Mouse (Mus musculus) embryo, embryonic 9.5 days (tissue): Measurements from ENCODE around the gene Cd86.

Experiments
- DNase-seq: peaks from one replicate; pipeline ENCODE4 v3.0.0-alpha.2; 2017; ENCODE audit errors: extremely low spot score

Cd86 gene

DNA sequence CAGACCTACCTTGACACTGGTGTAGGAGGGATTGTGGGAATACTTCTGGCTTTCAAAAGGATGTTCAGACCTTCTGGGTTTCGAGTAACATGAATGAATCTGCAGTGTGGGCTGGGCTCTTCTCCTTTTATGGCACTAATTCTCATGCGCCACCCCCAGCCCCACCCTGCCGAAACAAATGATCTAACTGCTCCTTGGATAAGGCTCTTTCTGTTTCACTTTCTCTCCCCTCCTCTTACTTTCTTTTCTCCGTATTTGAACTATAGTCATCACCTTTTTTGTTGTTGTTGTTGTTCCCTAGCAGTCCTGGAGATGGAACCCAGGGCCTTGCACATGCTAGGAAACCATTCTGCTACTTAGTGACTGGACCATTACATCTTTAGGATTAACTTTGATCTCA, 67.6 kb downstream of the Cd86 start:
- no peak for DNase-seq

DNA sequence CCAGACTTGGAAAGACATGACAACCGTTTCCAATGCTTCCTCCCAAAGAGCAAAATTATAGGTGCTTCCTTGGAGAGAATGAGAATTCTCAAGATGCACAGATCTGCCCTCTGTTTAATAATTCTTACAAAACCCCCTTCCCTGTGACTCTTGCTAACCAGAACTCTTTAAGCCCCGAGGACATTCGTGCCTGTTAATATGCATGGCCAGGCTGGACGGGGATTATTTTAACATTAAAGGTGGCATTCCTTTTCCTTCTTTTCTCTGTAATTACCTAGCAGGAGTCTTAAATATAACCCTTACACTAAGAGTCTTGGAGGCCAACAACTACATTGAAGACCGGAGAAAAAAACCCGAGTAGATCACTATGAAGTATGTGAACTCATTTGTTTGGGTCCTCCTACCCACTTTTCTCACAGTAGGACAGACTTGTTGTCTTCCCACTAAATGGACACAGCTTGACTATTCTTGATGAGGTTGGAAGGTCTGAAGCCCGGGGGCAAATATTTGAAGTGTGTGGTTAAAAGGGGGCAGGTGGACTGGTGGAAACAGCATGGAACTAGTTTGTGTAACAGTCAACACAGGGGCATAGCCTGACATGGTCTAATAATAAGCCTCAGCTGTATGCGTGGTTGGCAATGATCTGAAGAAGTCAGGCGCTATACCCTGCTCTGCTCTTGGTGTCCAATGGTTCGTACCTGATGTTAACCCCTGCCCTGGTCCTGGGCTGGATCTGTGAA, 69.0 kb downstream of the Cd86 start:
- DNase-seq, result no peak

DNA sequence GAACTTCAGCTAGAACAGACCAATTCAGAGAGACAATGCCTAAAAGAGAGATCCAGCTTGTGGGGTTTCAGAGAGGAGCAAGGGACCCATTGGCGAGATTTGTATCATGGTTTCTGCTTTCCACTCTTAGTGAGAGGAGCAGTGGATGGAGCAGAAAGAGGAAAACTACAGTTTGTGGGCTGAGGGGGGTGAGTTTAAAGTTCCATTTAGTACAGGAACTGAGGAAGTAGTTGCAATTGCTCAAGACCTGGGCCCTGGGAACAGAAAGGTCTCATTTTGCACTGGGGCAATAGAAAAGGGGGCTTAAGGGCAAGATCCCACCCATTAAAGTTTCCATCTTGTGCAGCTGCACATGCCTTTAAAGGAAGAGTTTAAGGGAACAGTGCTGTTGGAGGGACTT, 76.0 kb downstream of the Cd86 start:
- DNase-seq, result no peak

DNA sequence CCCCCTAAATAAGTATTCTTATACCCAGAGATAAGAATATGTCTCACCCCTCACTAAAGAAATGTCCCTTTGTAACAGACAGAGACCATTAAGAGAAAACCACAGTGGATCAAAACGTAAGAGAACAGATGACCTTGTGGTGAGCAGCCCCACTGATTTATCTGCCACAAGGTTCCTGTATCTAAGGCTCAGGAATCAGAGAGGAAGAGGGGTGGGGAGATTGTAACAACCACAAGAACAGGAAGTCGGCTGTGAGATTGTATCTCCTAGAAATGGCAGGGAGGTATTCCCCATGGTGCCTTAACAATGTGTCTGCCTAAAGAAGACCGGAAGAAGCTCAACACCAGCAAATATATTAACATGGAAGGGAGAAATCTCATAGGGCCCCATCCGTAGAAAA, 77.9 kb downstream of the Cd86 start:
- DNase-seq, result no peak

DNA sequence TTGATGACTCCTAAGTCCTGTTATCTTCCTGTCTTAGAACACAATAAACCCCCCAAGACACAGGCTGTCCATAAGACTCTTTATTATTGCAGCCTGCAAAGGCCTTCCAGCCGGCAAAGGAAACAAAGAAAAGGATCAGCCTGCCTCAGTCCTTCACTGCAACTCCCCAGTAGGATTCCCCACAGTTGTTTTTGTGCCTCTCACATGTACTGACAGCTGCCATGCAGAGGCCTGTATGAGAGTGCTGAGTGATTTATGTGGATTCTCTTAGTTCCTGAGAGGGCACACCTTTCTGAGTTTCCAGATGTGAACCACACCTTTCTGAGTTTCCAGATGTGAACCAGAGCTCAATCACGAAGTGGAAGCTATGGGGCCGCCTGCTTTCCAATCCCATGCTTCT, 83.8 kb downstream of the Cd86 start:
- DNase-seq, result no peak

DNA sequence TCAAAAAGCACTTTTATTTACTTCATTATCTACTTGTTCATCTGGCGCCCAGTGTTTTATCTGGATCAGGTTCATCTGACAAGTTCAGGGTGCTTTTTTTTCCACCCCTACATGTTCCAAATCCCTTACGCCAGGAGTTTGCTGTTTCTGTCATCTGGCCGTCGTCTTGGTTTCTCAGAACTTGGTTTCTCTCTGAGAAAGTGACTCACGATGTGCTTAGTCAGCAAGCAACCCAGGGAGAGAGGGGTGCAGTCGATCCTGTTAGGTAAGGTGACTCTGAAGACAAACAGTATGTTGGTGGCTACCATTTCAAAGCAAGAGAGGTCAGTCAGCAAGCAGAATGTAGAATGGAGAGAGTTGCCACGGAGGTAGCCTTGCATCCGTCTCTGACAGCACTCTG, 93.9 kb downstream of the Cd86 start:
- DNase-seq, result no peak

DNA sequence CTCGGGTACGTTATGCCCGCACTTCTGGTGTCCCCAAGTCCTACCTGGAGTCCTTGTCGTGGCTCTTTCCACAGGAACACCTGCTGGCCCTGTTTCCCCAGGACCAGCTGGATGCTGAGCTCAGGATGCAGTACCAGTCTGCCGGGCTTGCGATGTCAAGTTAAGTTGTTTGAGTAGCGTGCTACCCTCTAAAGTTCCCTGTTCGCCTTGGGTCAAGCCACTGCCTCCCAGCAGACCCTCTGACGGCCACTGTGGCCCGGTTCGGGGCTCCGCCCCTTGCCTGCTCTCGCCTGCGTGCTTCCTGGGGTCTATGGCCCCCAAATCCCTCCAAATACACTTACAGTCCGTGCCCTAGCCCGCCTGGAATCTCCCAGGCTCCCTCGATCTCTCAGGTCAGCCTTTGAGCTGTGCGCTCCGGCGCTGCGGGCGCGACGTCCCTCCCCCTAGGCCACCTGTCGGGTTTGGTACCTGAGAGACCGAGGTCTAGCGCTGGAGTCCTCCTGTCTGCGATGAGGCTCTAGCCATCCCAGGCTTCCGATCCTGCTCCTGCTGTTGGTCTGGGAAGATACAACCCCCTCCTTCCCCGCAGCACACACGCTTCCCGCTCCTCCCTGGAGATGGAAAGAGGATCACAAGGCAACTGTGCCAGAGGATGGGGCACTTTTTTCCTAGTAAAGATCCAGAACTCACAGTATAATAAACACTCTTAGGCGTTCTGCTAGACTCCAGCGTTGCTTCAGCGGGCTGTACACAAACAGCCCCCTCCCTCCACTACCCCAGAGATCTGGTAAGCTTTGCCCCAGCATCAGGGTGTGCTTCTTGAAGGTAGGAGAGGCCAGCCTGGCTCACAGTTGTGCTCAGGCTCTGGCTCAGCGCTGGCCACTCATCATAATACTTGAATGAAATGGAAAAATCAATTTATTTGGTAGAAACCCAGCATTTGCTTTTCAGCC, 104.2 kb downstream of the Cd86 start, which contains the start of gene Casr:
Gene Casr (minus strand): TSS at position 756 of the 953 bp plus-strand sequence.
- peak; percentile 41 for DNase-seq

DNA sequence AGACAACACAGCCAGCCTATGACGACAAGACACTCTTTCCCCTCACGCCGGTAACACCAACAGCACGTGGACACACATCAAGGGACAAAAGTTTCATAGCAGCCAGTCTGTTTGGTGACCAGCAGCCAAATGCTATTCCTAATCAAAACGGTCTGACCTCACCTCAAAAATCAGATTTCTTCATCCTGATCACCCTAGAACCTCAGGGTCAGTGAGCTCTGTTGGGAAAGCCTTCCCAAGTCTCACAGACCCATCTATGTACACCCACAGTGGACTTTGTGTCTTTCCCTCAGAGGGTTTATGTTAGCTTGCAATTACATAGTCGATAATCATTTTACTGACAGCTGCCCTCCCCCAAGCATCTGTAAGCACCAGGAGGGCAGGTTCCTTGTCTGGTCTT, 106.3 kb downstream of the Cd86 start:
- no peak for DNase-seq

DNA sequence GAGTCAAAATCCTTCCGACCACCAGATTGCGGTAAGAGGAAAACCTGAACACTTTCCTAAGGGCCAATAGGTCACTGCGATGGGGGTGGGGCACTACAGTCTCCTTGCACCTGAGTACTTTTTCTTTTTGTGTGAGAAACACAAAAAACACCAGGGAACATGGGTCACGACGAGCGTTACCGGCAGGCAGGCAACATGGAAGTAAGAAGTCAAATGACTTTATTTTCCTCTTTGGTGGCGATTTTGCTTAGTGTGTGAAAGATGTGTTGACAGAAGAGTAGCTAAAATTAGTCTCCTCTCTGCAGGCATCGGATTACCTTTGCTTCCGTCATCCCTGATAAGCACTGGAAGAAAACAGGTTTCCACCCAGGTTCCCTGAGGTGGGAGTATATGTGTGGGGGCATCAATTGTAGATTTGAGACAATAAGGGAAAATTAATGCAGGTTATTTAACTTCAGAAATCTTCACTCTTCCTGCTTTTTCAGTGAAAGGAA, 110.2 kb downstream of the Cd86 start:
- DNase-seq, result no peak
